Mouse (Mus musculus) forebrain, embryonic 16.5 days (tissue): ENCODE results near the gene Serp2. TPM values are rescaled to one million over a fixed set of nuclear protein-coding genes. Genes with fewer than 3 reads are reported as not detected.

Source experiments
- ATAC-seq: fragments of 200-750 bp; cut with Nextera tagmentation; 2 replicates; pipeline ENCODE4 v1.8.0; 2017; ENCODE audit warnings: mild to moderate bottlenecking, moderate library complexity
- H3K27ac ChIP-seq: fragments of 300-500 bp; sonication (generic); 2 replicates; pipeline ENCODE4 v1.5.1; 2014; ENCODE audit warnings: low read length, control low read depth
- H3K27me3 ChIP-seq: fragments of 300-500 bp; sonication (generic); replicated peaks from 2 replicates; pipeline ENCODE4 v1.6.1; 2014; ENCODE audit warnings: low read length; ENCODE audit not compliant: control insufficient read depth, insufficient read depth
- H3K36me3 ChIP-seq: fragments of 300-500 bp; sonication (generic); 2 replicates; pipeline ENCODE4 v1.6.1; 2014; ENCODE audit not compliant: control insufficient read depth, insufficient read depth
- H3K4me1 ChIP-seq: fragments of 300-500 bp; sonication (generic); replicated peaks from 2 replicates; pipeline ENCODE4 v1.6.1; 2014; ENCODE audit warnings: low read length; ENCODE audit not compliant: control insufficient read depth, insufficient read depth
- H3K4me2 ChIP-seq: fragments of 300-500 bp; sonication (generic); 2 replicates; pipeline ENCODE4 v1.6.1; 2014; ENCODE audit warnings: mild to moderate bottlenecking, low read length, control low read depth
- H3K4me3 ChIP-seq: fragments of 300-500 bp; sonication (generic); replicated peaks from 2 replicates; pipeline ENCODE4 v1.5.1; 2014; ENCODE audit warnings: mild to moderate bottlenecking, low read length, control low read depth
- H3K9ac ChIP-seq: fragments of 300-500 bp; sonication (generic); replicated peaks from 2 replicates; pipeline ENCODE4 v1.6.1; 2014; ENCODE audit warnings: low read depth, low read length, control low read depth
- H3K9me3 ChIP-seq: fragments of 300-500 bp; sonication (generic); 2 replicates; pipeline ENCODE4 v1.6.1; 2016; ENCODE audit warnings: low read length; ENCODE audit not compliant: control insufficient read depth
- WGBS: fragments of 180-500 bp; shearing (Covaris S2); extraction: QIAGEN DNeasy Blood & Tissue Kit; methylation state at CpG from one replicate; pipeline ENCODE4 v1.1.7; 2014; 5-methylcytosine and 5-hydroxymethylcytosine counted together
- polyA plus RNA-seq: library from polyadenylated mRNA; unstranded; fragments of >200 nt; fragmentation: Nextera tagmentation; extraction: Ambion mirVana; gene quantifications from 2 replicates; pipeline ENCODE4 v1.2.1, GENCODE M21; 2015

The Serp2 gene
- polyA plus RNA-seq, 1 experiment from 2014 or later: 163 TPM

GRCm38 (mm10) chr14:76556031-76556851 is 448 bp downstream of the Serp2 start:
- Histone ChIP-seq H3K4me3 (peak overlapping the region; percentile 75), H3K9ac (peak overlapping the region; percentile 90), H3K4me2 (peak overlapping the region; percentile 83), H3K9me3 (no peaks in the 10 kb centered on the region), H3K27me3 (no peaks in the 10 kb centered on the region), H3K36me3 (no peaks in the 10 kb centered on the region), H3K4me1 (peaks cover 20% of the 10 kb centered on the region), H3K27ac (peak overlapping the region; percentile 87)
- peak; percentile 76 for ATAC-seq
- under 1% methylated on average over 66 of the region's 67 CpGs for WGBS

GRCm38 (mm10) chr14:76555263-76556030 is 1.2 kb downstream of the Serp2 start:
- Histone ChIP-seq H3K4me3 (peak overlapping the region; percentile 75), H3K27ac (peak overlapping the region; percentile 87), H3K27me3 (no peaks in the 10 kb centered on the region), H3K9me3 (no peaks in the 10 kb centered on the region), H3K4me2 (peak overlapping the region; percentile 83), H3K4me1 (peaks cover 20% of the 10 kb centered on the region), H3K36me3 (no peaks in the 10 kb centered on the region), H3K9ac (peak overlapping the region; percentile 90)
- WGBS: 43% methylated on average over 18 of the region's 18 CpGs
- peak; percentile 42; the same call in 1 of the 2 replicates for ATAC-seq

DNA sequence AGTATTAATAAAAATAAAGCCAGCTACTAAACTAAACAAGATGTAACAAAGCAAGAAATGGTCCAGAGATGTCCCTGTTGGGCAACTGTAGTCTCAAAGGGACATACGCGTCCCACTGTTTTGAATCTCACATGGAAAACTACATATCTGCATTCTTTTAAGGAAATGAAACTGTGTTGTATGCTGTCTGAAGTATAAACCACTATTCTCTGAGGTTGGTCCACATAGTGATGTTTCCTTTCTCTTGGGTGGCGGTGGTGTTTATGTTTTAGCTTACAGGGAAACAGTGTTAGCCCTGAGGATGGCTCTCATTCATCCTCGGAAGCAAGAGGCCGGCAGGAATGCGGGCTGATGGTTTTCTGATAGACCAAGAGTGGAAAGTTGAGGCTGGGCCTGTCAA is 12.6 kb downstream of the Serp2 start:
- Histone ChIP-seq H3K4me3 (no peak overlapping the region), H3K27ac (no peak overlapping the region), H3K9me3 (no peaks in the 10 kb centered on the region), H3K4me2 (no peak overlapping the region), H3K27me3 (no peaks in the 10 kb centered on the region), H3K9ac (no peak overlapping the region), H3K36me3 (no peaks in the 10 kb centered on the region), H3K4me1 (no peaks in the 10 kb centered on the region; the same call in 1 of the 2 replicates)
- WGBS: 93% methylated on average over 6 of the region's 6 CpGs
- no peak for ATAC-seq

DNA sequence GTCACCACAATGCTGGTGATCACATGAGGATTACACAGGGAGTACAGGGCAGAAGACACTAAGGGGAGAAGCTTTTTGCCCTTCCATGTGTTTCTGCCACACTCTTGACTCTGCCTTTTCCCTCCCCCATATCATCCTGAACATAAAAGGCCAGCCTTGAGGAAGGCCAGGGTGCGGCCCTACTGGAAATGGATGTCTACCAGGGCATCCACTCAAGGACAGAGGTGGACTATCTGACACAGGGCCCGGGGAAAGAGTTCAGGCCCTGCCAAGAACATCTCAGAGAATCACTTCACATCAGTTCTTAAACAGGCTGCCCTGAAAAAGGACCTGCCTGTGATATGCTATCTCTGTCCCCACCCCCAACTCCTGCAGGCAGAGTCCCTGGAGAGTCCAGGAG is 15.3 kb downstream of the Serp2 start:
- H3K27ac ChIP-seq: no peak overlapping the region
- no peak for ATAC-seq
- H3K4me3 ChIP-seq: no peak overlapping the region
- no peaks in the 10 kb centered on the region for H3K27me3 ChIP-seq
- H3K4me2 ChIP-seq: no peak overlapping the region
- H3K36me3 ChIP-seq: no peaks in the 10 kb centered on the region
- H3K9me3 ChIP-seq: no peaks in the 10 kb centered on the region
- H3K4me1 ChIP-seq: no peaks in the 10 kb centered on the region; the same call in 1 of the 2 replicates
- 81% methylated on average over 2 of the region's 2 CpGs for WGBS
- no peak overlapping the region for H3K9ac ChIP-seq

DNA sequence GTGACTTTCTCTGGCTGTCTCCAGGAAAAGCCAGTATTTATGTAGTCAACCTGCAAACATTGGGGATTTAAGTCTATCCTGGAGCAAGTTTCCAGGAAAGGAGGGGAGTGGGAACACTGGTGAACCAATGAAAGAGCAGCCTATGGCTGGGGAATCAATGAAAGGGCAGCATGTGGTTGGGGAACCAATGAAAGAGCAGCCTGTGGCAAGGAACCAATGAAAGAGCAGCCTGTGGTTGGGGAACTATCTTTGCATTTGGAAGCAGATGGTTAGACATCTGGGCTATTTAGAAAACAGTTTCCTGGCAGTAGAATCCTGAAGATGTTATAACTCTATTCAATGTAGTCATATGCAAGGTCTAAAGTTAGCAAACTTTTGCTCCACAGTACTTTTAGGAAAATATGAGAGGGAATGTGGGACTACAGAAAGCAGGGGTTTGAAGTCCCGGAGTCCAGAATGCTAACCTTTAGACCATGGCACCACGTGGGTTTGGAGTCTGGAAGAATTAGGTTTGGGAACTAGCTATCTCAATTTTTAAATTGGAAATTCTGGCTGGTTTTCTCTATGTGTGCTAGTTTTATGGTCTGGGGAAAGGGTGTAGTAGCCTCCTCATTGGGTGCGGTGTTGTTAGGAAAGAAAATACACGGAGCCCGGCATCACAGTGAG is 16.6 kb downstream of the Serp2 start:
- no peaks in the 10 kb centered on the region for H3K27me3 ChIP-seq
- 94% methylated on average over 5 of the region's 5 CpGs for WGBS
- ATAC-seq: no peak

DNA sequence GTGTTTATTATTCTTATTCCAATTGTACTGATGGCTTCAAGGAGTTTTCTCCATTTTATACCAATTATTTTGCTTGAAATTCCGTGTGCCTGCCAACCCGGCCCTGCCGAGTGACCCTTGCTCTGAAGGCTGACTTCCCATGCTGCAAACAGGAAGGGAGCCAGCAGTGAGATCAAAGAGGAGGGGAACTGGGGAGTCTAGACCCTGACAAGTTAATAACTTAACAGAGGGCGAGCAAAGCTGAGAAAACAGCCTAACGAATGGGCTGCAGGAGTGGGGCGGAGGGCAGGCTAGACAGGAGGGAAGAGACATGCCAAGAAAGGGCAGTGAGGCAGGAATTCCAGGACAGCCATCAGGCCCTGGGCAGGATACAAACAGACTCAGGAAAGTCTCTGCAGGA is 19.8 kb downstream of the Serp2 start:
- H3K4me1 ChIP-seq: peaks cover 12% of the 10 kb centered on the region
- no peak overlapping the region for H3K9ac ChIP-seq
- H3K9me3 ChIP-seq: no peaks in the 10 kb centered on the region
- WGBS: 28% methylated on average over 6 of the region's 6 CpGs
- no peaks in the 10 kb centered on the region for H3K27me3 ChIP-seq
- H3K27ac ChIP-seq: no peak overlapping the region
- H3K4me3 ChIP-seq: no peak overlapping the region
- H3K36me3 ChIP-seq: no peaks in the 10 kb centered on the region
- H3K4me2 ChIP-seq: no peak overlapping the region
- ATAC-seq: no peak

More for the DNA sequence above, 16.6 kb downstream of the Serp2 start:
- Histone ChIP-seq H3K4me3 (no peak overlapping the region), H3K27ac (no peak overlapping the region), H3K4me2 (no peak overlapping the region), H3K36me3 (no peaks in the 10 kb centered on the region), H3K9me3 (no peaks in the 10 kb centered on the region), H3K9ac (no peak overlapping the region), H3K4me1 (no peaks in the 10 kb centered on the region; the same call in 1 of the 2 replicates)

DNA sequence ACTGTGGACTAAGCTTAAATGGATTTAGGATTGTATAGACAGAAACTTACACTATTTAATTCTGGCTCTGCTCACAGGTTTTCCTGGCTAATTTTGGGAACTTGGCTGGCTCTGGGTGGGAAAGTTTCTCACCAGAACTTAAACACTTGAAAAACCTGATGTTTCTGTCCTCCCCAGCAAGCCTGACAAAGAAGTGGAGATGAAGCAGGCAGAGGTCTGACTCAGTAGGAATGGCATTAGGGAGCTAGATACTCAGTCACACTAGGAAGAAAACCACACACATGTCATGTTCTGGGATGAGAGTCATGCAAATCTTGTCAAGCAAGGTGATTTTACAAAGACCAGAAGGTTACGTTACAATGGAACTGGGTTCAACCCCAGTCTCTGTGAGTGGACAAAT is 21.6 kb downstream of the Serp2 start:
- ATAC-seq: no peak
- WGBS: 100% methylated on average over 1 of the region's 1 CpGs
- Histone ChIP-seq H3K9ac (no peak overlapping the region), H3K27ac (no peak overlapping the region), H3K4me2 (no peak overlapping the region), H3K4me3 (no peak overlapping the region), H3K4me1 (peaks cover 12% of the 10 kb centered on the region), H3K9me3 (no peaks in the 10 kb centered on the region), H3K36me3 (no peaks in the 10 kb centered on the region), H3K27me3 (no peaks in the 10 kb centered on the region)

DNA sequence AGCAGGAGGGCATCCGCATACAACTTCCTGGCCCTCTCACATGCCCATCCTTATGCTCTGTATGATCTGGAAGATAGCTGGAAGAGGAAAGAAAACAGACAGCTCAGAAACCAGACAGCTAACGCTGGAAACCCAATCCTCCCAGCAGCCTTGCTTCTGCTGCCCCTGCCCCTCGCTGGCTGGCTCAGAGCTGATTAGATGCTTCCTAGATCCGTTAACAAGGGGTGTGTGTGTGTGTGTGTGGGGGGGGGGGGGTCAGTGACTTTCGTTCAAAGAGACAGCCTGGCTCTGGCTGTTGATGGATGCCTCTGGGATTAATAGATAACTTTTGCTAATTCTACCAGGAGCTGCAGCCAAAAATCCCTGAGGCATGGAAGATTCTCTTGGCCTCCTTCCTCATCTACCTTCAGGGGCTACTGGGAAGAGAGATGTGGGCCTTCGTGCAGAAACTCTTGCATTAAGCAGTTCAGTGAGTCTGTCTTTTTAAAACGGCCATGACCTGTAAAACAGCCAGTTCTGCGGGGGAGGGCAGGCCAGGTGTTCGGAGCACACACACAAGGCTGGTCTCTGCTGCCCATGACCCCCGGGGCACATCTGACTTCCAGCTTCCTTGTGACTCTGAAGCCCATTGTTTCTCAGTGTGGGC is 23.4 kb downstream of the Serp2 start:
- H3K9me3 ChIP-seq: no peaks in the 10 kb centered on the region
- no peak overlapping the region for H3K27ac ChIP-seq
- peaks cover 12% of the 10 kb centered on the region for H3K4me1 ChIP-seq
- ATAC-seq: peak; percentile 53
- peak overlapping the region; percentile 21 for H3K4me3 ChIP-seq
- no peaks in the 10 kb centered on the region for H3K27me3 ChIP-seq
- H3K4me2 ChIP-seq: peak overlapping the region; percentile 48
- no peaks in the 10 kb centered on the region for H3K36me3 ChIP-seq
- peak overlapping the region; percentile 33; the same call in 1 of the 2 replicates for H3K9ac ChIP-seq
- 25% methylated on average over 10 of the region's 10 CpGs for WGBS
